Mouse (Mus musculus) frontal cortex, postnatal 10 days (tissue): ENCODE measurements around the gene Tsga10ip.

Experiments used
- DNase-seq, 2 experiments: peaks; one replicate each; pipeline ENCODE4 v3.0.0; 2022; ENCODE audit warnings: low spot score in 2 of 2, mixed read lengths in 1 of 2

Gene Tsga10ip

GRCm38 (mm10) chr19:5345297-5346131, 56.8 kb downstream of the Tsga10ip start:
- no peak for DNase-seq

GRCm38 (mm10) chr19:5341360-5341759, 61.0 kb downstream of the Tsga10ip start:
- no peak for DNase-seq
